Mouse (Mus musculus) CH12.LX (cell line): ENCODE data around the gene Rtf1.

Experiments
- CTCF ChIP-seq, 2 experiments: IDR thresholded peaks in 1 of 2; conservative IDR thresholded peaks in 1 of 2; 2 replicates each; pipeline ENCODE4 v1.5.1; 2011 to 2012; ENCODE audit warnings: low read depth in 2 of 2, low read length in 2 of 2, improper control_type of control experiment in 1 of 2, inconsistent platforms in 1 of 2, mild to moderate bottlenecking in 1 of 2, moderate library complexity in 1 of 2
- ELF1 ChIP-seq: IDR thresholded peaks from 2 replicates; pipeline ENCODE4 v1.6.1; 2014; ENCODE audit warnings: low read depth, mild to moderate bottlenecking, inconsistent platforms, low read length, improper control_type of control experiment
- POLR2A ChIP-seq: IDR thresholded peaks from 2 replicates; pipeline ENCODE4 v1.6.1; 2011; ENCODE audit warnings: low read depth, mild to moderate bottlenecking, improper control_type of control experiment, low read length
- USF1 ChIP-seq: IDR thresholded peaks from 2 replicates; pipeline ENCODE4 v1.6.1; 2014; ENCODE audit warnings: low read depth, mild to moderate bottlenecking, inconsistent platforms, low read length, improper control_type of control experiment
- ZNF384 ChIP-seq: IDR thresholded peaks from 2 replicates; pipeline ENCODE4 v1.6.1; 2012; ENCODE audit warnings: low read depth, low read length, improper control_type of control experiment, inconsistent platforms

DNA sequence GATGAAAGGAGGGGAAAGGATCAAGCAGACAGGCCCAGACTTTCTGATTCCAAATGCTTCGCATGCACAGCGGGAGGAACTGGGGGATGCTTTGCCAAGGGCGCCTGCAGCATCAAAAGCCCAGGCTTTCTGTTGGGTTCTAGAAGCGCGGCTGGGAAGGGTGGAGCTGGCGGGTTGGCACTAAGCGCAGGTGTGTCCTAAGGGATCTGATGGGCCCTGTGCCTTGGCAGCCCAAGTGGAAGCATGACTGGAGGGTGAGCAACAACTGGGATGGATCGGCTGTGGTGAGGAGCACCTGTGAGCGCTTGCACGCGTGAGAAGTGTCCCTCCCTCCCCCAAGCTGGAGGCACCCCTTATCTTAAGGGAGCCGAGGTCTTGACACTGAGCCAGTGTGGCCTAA is 62.3 kb downstream of the Rtf1 start:
- no peak for TF ChIP-seq POLR2A
- TF ChIP-seq CTCF (conservative IDR thresholded peaks at IDR 0.05 in 1 of 2, IDR thresholded peaks at IDR 0.05 in 1 of 2; ENCODE audit: low read depth in 2 of 2, low read length in 2 of 2): no peak
- TF ChIP-seq ELF1: no peak
- no peak for TF ChIP-seq ZNF384
- TF ChIP-seq USF1: no peak
